Mouse (Mus musculus) ES-Bruce4 (cell line): ENCODE measurements around the gene Lrit2. TPM values are rescaled to one million over a fixed set of nuclear protein-coding genes. Genes with fewer than 3 reads are reported as not detected.

ENCODE experiments used
- H3K27ac ChIP-seq: 2 replicates; pipeline ENCODE4 v1.5.1; 2012; ENCODE audit warnings: low read length, inconsistent platforms; ENCODE audit not compliant: insufficient read depth
- H3K27me3 ChIP-seq: 2 replicates; pipeline ENCODE4 v1.6.1; 2012; ENCODE audit warnings: mild to moderate bottlenecking, low read length, inconsistent platforms; ENCODE audit not compliant: control insufficient read depth, poor library complexity, insufficient read depth, severe bottlenecking
- H3K36me3 ChIP-seq: 2 replicates; pipeline ENCODE4 v1.6.1; 2012; ENCODE audit warnings: inconsistent platforms, mild to moderate bottlenecking, low read length, moderate library complexity; ENCODE audit not compliant: control insufficient read depth, poor library complexity, insufficient read depth, severe bottlenecking
- H3K4me1 ChIP-seq: one replicate; pipeline ENCODE4 v1.8.1; 2011; ENCODE audit warnings: low read length; ENCODE audit not compliant: control insufficient read depth, insufficient read depth
- H3K4me3 ChIP-seq: 2 replicates; pipeline ENCODE4 v1.5.1; 2011; ENCODE audit warnings: low read depth, mild to moderate bottlenecking, low read length
- H3K9ac ChIP-seq: 2 replicates; pipeline ENCODE4 v1.6.1; 2012; ENCODE audit warnings: low read depth, mild to moderate bottlenecking, inconsistent platforms; ENCODE audit not compliant: poor library complexity, severe bottlenecking
- H3K9me3 ChIP-seq: replicated peaks from 2 replicates; pipeline ENCODE4 v1.6.1; 2012; ENCODE audit warnings: mild to moderate bottlenecking, low read length, inconsistent platforms; ENCODE audit not compliant: control insufficient read depth, poor library complexity, insufficient read depth, severe bottlenecking
- CTCF ChIP-seq: IDR thresholded peaks from one replicate; pipeline ENCODE4 v1.8.1; 2011; ENCODE audit warnings: low read depth, low read length
- EP300 ChIP-seq: IDR thresholded peaks from 2 replicates; pipeline ENCODE4 v1.6.1; 2011; ENCODE audit warnings: low read depth, low read length; ENCODE audit not compliant: insufficient read depth
- POLR2A ChIP-seq: IDR thresholded peaks from one replicate; pipeline ENCODE4 v1.8.1; 2011; ENCODE audit warnings: low read length; ENCODE audit not compliant: insufficient read depth
- polyA plus RNA-seq: library from polyadenylated mRNA; stranded (reverse); fragments of >200 nt; gene quantifications from 2 replicates; pipeline ENCODE4 v1.2.4, GENCODE M21; 2011; ENCODE audit warnings: low read depth; ENCODE audit not compliant: missing spikeins, insufficient read depth, insufficient read length

The Lrit2 gene
- polyA plus RNA-seq, result not detected in 2 replicates

GRCm38 (mm10) chr14:37067629-37068028 is at the start of gene Lrit2:
Gene Lrit2, plus strand, starts transcription at chr14:37067929.
- TF ChIP-seq POLR2A, result no peak
- no peak for TF ChIP-seq EP300
- no peak for TF ChIP-seq CTCF
- no peak within 1 kb of the TSS for H3K27ac ChIP-seq
- H3K4me1 ChIP-seq, result no peaks in the 10 kb centered on the region
- H3K9ac ChIP-seq, result no peak within 1 kb of the TSS
- H3K9me3 ChIP-seq, result no peaks in the 10 kb centered on the region
- H3K4me3 ChIP-seq, result no peak within 1 kb of the TSS
- H3K27me3 ChIP-seq, result no peaks in the 10 kb centered on the region; the same call in 1 of the 2 replicates
- no peaks in the 10 kb centered on the region for H3K36me3 ChIP-seq

GRCm38 (mm10) chr14:37027248-37027933 is 40.3 kb upstream of the Lrit2 start:
- Histone ChIP-seq H3K36me3 (no peaks in the 10 kb centered on the region), H3K9me3 (no peaks in the 10 kb centered on the region), H3K4me3 (no peak overlapping the region), H3K9ac (no peak overlapping the region), H3K27ac (no peak overlapping the region), H3K4me1 (no peaks in the 10 kb centered on the region), H3K27me3 (no peaks in the 10 kb centered on the region)
- no peak for TF ChIP-seq POLR2A
- no peak for TF ChIP-seq CTCF
- no peak for TF ChIP-seq EP300

DNA sequence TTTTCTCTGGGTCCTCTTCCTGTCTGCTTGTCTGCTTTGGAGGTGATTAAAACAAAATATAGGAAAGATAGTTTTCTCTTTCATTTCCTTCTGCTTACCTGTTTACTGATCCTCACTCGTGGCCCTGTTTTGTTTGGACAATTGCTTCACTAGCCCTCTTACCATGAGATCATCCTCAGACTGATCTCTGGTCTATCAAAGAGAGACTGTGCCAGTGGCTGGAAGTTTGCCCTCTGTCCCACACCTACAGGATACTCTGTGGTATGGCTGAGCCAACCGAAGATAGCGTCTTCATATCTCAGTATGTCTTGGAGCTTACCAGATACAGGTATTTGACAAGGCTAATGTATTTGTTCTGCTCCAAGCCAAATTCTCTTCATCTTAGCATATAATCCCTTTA is 39.8 kb upstream of the Lrit2 start:
- no peaks in the 10 kb centered on the region for H3K27me3 ChIP-seq
- no peak overlapping the region for H3K27ac ChIP-seq
- H3K36me3 ChIP-seq, result no peaks in the 10 kb centered on the region
- no peak for TF ChIP-seq CTCF
- no peak for TF ChIP-seq POLR2A
- TF ChIP-seq EP300, result no peak
- H3K9ac ChIP-seq, result no peak overlapping the region
- H3K4me1 ChIP-seq, result no peaks in the 10 kb centered on the region
- no peak overlapping the region for H3K4me3 ChIP-seq
- H3K9me3 ChIP-seq, result no peaks in the 10 kb centered on the region

DNA sequence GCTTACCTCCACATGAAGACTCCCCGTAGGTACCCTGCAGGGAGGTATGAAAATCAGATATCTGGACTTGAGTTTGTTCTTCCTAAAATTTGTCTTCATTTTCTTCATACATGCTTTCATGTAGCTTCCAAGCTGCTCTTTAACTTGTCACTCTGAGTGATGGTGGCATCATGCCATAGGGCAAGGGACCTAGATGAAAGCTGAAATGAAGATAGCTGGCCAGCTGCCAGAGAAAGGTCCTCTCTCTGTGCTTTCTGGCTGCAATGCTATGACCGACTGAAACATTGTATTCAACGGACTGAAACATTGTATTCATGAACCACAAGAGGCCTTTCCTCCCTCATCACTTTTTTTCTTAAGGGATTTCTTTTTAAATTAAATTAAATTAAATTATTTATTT is 39.2 kb upstream of the Lrit2 start:
- TF ChIP-seq EP300 (no peak), CTCF (no peak), POLR2A (no peak)
- Histone ChIP-seq H3K4me1 (no peaks in the 10 kb centered on the region), H3K36me3 (no peaks in the 10 kb centered on the region), H3K9ac (no peak overlapping the region), H3K9me3 (no peaks in the 10 kb centered on the region), H3K27ac (no peak overlapping the region), H3K27me3 (no peaks in the 10 kb centered on the region), H3K4me3 (no peak overlapping the region)

GRCm38 (mm10) chr14:37032481-37033104 is 35.1 kb upstream of the Lrit2 start:
- H3K9me3 ChIP-seq, result no peaks in the 10 kb centered on the region
- no peak overlapping the region for H3K4me3 ChIP-seq
- H3K27ac ChIP-seq, result no peak overlapping the region
- no peaks in the 10 kb centered on the region for H3K27me3 ChIP-seq
- no peaks in the 10 kb centered on the region for H3K4me1 ChIP-seq
- H3K36me3 ChIP-seq, result no peaks in the 10 kb centered on the region
- no peak overlapping the region for H3K9ac ChIP-seq
- TF ChIP-seq CTCF (no peak), POLR2A (no peak), EP300 (no peak)

DNA sequence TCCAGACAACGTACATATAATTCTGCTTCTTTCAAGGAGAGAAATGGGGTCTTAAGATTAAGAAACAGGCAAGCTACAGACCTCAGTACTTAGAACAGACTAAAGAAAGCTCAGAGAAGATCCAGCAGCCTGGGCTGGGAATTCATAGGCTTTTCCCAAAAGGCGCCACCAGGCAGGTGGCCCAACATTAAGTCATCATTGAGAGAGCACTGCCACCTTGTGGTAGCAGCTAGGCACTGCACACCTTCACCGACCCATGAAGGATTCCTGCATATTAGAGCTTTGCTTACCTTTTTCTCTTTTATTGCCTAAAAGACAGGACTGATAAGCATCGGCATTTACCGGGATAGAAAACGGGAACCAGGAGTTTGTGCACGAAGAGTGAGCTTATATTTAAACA is 34.5 kb upstream of the Lrit2 start:
- Histone ChIP-seq H3K27me3 (no peaks in the 10 kb centered on the region), H3K9me3 (no peaks in the 10 kb centered on the region), H3K4me3 (no peak overlapping the region), H3K36me3 (no peaks in the 10 kb centered on the region), H3K27ac (no peak overlapping the region), H3K4me1 (no peaks in the 10 kb centered on the region), H3K9ac (no peak overlapping the region)
- TF ChIP-seq EP300 (no peak), CTCF (peak; percentile 90), POLR2A (no peak)
